Mouse (Mus musculus): ENCODE measurements at regions not wholly inside any gene's neighbourhood (a gene's known extent, or its start where the extent isn't known, plus 50 kb on each side); places are given as distances from the start of the nearest gene placed in this dataset.

DNA sequence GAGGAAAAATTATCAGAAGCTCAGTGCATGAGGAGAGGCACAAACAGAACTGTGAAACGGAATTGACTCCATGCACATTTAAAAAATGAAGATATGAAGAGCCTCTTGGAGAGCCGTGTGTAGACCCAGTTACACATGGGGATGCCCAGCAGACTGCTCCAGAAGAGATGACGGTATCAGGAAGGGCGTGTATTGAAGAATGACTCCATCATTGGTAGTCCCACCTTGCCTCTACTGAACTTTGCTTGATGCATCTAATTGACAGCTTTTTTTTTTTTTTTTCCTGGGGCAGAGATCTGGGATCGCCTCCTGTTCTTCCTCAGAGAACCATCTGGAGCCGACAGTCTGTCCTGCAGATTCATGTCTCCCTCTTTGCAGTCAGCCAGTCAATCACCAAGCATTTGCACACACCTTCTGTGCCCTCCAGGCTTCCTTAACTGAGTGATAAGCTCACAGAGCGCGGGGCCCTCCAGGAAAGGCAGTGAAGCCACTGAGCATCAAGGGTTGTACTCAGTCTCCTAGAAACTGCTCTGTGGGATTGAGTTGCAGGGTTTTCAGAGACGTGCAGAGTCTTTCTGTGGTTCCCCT is 57.6 kb upstream of the D1Pas1 start:
- DNase-seq (ENCODE audit: extremely low spot score in 1 of 2, low spot score in 2 of 2): no peak
- intact Hi-C loops (cut with DNase I): no loop called here
- Histone ChIP-seq H3K27ac (no peak overlapping the region), H3K4me3 (no peak overlapping the region)
- TF ChIP-seq CTCF (IDR thresholded peaks at IDR 0.05): no peak

DNA sequence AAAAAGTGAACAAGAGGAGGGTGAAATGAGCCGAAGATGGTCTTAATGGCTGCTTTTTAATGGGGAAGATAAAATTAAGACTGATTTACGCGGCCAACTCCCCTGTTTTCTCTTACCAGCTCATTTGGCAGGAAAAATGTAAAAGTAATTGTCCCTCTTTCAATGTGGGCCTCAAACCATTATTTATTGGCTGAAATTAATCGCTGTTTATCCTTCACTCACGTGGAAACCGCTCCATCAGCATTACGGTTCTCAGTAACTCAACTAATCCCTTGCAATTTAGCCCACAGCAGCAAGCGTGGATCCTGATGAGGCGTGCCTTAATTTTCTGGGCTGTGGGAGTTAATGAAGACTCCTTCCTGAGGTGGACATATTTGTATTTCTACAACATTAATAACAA is 58.1 kb upstream of the D1Pas1 start:
- H3K4me3 ChIP-seq: no peak overlapping the region
- DNase-seq (ENCODE audit: extremely low spot score in 1 of 2, low spot score in 2 of 2): no peak
- intact Hi-C loops (cut with DNase I): no loop called here
- no peak overlapping the region for H3K27ac ChIP-seq
- TF ChIP-seq CTCF (IDR thresholded peaks at IDR 0.05): no peak

DNA sequence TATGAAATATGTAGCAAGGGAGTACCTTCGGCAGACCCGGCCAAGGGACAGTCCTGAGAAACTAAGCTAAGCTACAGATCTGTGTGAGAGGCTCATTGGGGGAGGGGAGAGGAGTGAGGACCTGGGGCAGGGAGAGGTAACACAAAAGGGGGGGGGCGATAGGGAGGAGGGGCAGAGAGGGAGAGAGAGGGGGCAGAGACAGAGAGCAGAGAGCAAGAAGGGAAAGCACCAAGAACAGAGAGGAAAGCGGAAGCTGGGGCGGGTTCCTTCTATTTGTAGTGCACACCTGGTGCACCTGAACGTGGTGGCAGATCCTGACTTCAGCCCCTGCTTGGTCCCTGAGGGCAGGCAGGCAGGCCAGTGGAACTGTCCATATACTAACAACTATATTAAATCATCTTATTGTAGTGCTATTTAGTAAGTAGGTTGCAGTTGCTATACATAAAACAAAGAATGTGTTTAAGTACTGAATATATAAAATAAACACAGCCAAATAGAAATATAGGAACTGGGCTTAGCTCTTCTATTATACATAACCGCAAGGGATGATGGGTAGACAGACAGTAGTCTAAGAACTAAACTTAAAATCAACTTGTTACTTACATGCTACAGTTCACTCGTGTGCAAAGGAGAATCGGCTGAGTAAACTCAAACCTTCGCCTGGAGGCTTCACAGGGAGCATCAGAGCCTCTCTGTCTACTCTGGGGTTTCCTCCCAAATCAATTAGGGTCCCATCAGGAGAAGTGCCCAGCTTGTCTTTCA is 59.6 kb upstream of the D1Pas1 start:
- no peak for DNase-seq (ENCODE audit: extremely low spot score in 1 of 2, low spot score in 2 of 2)
- no peak for TF ChIP-seq CTCF (IDR thresholded peaks at IDR 0.05)
- intact Hi-C loops (cut with DNase I): no loop called here
- no peak overlapping the region for H3K4me3 ChIP-seq
- no peak overlapping the region for H3K27ac ChIP-seq

DNA sequence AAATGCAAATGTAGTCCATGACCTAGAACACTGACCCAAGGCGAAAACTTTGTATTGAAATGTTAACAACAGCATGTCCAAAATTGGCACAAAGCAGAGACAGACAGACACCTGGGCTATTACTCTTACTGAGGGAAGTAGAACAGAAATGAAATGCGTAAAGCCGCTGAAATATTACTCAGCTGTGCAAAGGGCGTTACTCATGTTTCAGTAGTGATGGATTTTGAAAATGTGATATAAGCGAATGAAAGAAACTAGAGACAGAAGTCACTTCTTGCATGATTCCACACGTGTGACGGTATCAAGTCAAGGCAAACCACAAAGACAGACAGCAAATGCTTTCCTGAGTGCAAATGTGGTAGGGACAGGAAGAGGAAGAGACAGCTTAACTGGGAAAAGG is 61.3 kb upstream of the D1Pas1 start:
- H3K4me3 ChIP-seq: no peak overlapping the region
- no peak for TF ChIP-seq CTCF (IDR thresholded peaks at IDR 0.05)
- H3K27ac ChIP-seq: no peak overlapping the region
- no peak for DNase-seq (ENCODE audit: extremely low spot score in 1 of 2, low spot score in 2 of 2)
- intact Hi-C loops (cut with DNase I): no loop called here

DNA sequence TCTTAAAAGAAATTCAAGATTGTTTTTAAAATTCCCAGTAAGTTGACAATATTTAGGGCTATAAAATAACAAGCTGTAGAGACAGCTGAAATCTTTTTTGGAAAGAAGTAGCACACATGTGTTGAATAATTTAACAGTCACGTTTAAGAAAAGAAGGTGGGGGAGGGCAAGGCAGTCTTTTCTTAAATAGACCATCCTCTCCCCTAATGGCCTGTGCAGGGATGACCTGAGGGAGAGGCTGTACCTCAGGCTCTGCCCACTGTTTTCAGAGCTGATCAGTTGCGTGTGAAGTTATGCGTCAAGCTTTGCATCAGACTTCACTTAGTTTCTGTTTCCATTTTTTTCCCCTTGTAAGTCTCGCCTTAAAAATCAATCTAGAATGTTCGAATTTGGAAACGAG is 65.7 kb upstream of the D1Pas1 start:
- intact Hi-C loops (cut with DNase I): no loop called here
- no peak for DNase-seq (ENCODE audit: extremely low spot score in 1 of 2, low spot score in 2 of 2)
- H3K27ac ChIP-seq: no peak overlapping the region
- H3K4me3 ChIP-seq: no peak overlapping the region
- TF ChIP-seq CTCF (IDR thresholded peaks at IDR 0.05): no peak

DNA sequence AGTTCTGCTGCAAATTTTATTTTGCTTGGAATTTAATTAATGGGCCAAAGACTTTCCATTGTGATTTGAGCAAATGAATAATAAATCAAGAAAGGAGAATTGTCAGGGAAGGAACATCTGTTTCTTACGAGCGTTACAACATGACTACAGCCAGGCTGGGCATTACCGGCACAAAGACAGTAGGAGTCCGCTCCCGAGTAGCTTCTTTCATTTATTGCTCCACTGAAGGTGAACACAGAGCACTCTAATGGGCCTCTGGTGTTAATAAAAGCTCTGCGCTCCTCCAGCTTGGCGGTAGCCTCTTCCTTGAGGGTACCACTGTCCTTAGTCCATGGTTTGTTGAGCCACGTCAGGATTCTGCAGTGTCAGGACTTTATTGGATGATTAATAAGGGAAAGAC is 69.0 kb upstream of the D1Pas1 start:
- intact Hi-C loops (cut with DNase I): no loop called here
- Histone ChIP-seq H3K4me3 (no peak overlapping the region), H3K27ac (no peak overlapping the region)
- no peak for TF ChIP-seq CTCF (IDR thresholded peaks at IDR 0.05)
- no peak for DNase-seq (ENCODE audit: extremely low spot score in 1 of 2, low spot score in 2 of 2)

DNA sequence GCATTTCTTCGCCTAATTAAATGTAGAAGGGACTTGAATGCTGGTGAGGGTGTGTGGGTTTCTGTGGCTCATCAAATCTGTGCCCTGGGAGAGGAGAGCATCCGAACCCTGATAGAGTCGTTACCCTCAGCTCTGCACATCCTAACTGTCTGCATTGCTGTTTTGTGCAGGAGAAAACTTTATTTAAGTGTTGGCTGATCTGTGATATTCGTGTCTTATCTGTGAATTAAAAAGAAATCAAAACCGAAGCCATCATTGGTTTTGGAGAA is 77.7 kb upstream of the D1Pas1 start:
- intact Hi-C loops (cut with DNase I): no loop called here
- no peak for DNase-seq (ENCODE audit: extremely low spot score in 1 of 2, low spot score in 2 of 2)
- Histone ChIP-seq H3K27ac (no peak overlapping the region), H3K4me3 (no peak overlapping the region)
- TF ChIP-seq CTCF (IDR thresholded peaks at IDR 0.05): no peak

DNA sequence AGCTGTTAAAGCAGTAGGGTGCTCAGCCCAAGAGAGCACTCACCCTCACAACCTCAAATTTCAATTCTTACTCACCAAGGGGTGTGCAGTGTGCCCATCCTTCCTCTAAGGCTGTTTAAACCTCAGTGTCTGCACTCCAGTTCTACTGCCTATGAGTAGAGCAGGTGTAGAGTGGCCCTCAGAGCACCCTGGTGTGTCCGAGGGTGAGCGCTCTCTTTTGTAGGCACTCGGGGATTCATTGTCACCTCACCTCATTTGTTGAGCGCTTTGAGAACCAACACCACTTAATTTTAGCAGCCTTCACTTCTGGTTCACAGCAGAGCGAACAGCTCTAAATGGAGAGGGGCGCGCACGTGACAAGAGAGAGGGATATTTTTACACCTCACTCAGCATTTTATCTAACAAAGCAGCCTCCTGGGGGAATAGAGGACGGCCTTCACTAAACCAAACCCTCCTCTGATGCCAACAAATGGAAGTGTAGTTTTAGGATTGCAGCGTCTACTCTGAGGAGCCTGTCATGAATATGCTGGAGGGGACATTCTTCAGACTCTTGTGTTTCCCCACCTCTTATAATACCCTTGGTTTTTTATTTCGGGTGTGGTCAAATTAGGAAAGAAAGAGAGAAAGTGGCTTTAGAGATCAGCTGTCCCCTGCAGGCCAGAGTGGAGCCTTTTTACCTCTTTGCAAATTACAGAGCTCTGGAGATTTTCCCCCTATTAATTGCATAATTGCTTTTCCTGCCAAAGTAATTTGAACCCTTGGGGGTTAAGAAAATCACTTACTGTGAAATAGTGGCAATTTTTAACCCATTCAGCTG is 78.2 kb upstream of the D1Pas1 start:
- no peak overlapping the region for H3K4me3 ChIP-seq
- no peak overlapping the region for H3K27ac ChIP-seq
- intact Hi-C loops (cut with DNase I): no loop called here
- no peak for TF ChIP-seq CTCF (IDR thresholded peaks at IDR 0.05)
- DNase-seq (ENCODE audit: extremely low spot score in 1 of 2, low spot score in 2 of 2): no peak

DNA sequence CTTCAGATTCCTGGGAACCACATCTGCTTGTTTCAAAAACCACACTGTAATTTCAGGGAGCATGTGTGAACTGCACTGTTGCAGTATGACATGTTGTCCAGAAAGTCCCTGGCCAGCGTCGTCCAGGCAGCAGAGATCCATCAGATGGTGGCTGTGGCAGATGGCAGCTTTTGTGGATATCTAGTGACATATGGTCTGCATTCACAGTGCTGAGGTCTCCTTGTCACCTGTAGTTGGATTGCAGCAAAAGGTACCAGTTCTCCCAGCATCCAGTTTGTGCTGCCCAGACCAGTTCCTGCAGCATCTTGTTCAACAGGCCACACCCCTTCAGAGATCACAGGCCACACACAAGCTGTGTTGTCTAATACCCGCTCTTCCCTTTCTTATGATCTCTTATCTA is 80.1 kb upstream of the D1Pas1 start:
- no peak for TF ChIP-seq CTCF (IDR thresholded peaks at IDR 0.05)
- DNase-seq (ENCODE audit: extremely low spot score in 1 of 2, low spot score in 2 of 2): no peak
- intact Hi-C loops (cut with DNase I): no loop called here

DNA sequence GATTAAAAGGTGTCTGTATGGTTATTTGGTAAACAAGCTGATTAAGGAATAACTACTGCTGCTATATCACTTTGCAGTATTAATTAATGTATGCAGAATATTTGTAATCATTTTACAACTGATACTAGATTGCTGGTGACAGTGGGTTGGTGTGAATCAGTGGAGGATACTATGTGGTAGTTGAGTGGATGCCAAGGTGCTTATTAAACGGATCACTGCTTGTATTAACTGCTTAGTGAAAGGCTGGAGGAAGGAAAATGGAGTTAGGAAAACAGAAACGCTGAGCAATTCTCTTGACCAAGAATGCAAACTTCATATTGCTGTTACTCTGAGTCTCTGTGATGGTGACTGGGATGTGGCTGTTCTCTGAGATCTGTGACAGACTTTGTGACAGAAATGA is 86.8 kb upstream of the D1Pas1 start:
- intact Hi-C loops (cut with DNase I): no loop called here
- Histone ChIP-seq H3K27ac (no peak overlapping the region), H3K4me3 (no peak overlapping the region)
- TF ChIP-seq CTCF (IDR thresholded peaks at IDR 0.05): no peak
- DNase-seq (ENCODE audit: extremely low spot score in 1 of 2, low spot score in 2 of 2): no peak

More for the DNA sequence above, 80.1 kb upstream of the D1Pas1 start:
- H3K4me3 ChIP-seq: no peak overlapping the region
- H3K27ac ChIP-seq: no peak overlapping the region

DNA sequence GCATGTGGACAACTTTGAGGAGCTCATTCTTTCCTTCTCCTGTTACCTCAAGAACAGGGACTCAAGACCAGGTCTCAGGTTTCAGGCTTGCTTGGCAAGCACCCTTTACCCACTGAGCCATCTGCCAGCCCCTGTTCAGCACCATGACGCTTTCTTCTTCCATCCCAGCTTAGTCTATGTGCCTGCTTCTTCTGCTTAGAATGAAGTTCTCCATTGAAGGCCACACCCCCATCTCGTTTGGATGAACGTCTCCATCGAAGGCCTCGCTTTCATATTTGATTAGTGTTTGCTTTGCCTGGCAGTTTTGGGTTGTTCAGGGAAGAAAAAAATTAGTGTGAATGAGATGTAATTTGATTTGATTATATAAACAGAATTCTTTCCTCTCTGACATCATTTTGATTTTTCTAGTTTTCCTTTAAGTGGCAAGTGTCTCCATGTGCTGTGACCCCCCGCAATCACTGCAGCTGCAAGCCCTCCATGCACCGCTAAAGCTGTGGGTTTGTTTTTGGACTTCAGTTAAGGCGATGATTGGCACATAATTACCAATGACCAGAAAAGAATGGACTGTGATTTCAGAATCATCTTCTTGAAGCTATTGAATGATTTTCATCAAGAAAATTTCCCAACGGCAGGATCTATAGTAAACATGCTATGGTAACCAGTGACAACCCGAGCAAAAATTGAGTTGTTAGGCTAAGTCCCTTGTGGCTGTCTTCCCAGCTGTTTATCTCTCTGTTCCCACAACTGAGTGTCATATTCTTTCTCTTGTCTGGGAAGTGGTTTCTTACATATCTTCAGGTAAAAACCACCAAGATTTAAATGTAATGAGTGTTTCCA is 106.4 kb upstream of the D1Pas1 start:
- intact Hi-C loops (cut with DNase I): no loop called here
- TF ChIP-seq CTCF (IDR thresholded peaks at IDR 0.05): no peak
- DNase-seq (ENCODE audit: extremely low spot score in 1 of 2, low spot score in 2 of 2): no peak

DNA sequence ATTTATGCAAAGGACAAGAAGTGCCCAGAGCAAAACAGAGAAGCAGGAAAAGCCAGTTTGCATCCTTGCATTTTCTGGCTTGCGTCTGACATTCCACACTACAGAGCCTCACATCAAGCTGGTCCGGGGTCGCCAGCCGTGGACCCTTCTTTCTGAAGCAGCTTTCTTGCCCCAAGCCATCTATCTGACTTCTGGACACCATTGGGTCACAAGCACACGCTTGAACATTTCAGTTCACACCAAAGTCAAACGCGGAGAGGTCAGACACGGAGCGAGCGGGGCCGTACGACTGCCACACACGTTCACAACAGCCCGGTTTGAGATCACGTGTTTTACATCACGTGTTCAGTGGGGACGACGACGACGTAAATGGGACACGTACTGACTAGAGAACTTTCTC is 108.9 kb upstream of the D1Pas1 start:
- intact Hi-C loops (cut with DNase I): no loop called here
- TF ChIP-seq CTCF (IDR thresholded peaks at IDR 0.05): no peak
- H3K4me3 ChIP-seq: no peak overlapping the region
- DNase-seq (ENCODE audit: extremely low spot score in 1 of 2, low spot score in 2 of 2): no peak
- no peak overlapping the region for H3K27ac ChIP-seq

More for the DNA sequence above, 106.4 kb upstream of the D1Pas1 start:
- Histone ChIP-seq H3K27ac (no peak overlapping the region), H3K4me3 (no peak overlapping the region)
